Mouse (Mus musculus) heart, postnatal 0 days (tissue): ENCODE measurements around the gene D430041D05Rik. TPM values are rescaled to one million over a fixed set of nuclear protein-coding genes. Genes with fewer than 3 reads are reported as not detected.

Source experiments
- ATAC-seq: fragments of 200-750 bp; cut with Nextera tagmentation; 2 replicates; pipeline ENCODE4 v1.8.0; 2017; ENCODE audit warnings: low read depth, moderate number of reproducible peaks, moderate library complexity; ENCODE audit not compliant: insufficient read depth
- DNase-seq: peaks from one replicate; pipeline ENCODE4 v3.0.0-alpha.2; 2016; ENCODE audit warnings: low spot score
- H3K27ac ChIP-seq: fragments of 300-500 bp; sonication (generic); 2 replicates; pipeline ENCODE4 v1.5.1; 2014; ENCODE audit warnings: low read depth, mild to moderate bottlenecking
- H3K27me3 ChIP-seq: fragments of 300-500 bp; sonication (generic); 2 replicates; pipeline ENCODE4 v1.6.1; 2014; ENCODE audit warnings: low read length, mixed read lengths; ENCODE audit not compliant: control insufficient read depth, insufficient read depth
- H3K36me3 ChIP-seq: fragments of 300-500 bp; sonication (generic); replicated peaks from 2 replicates; pipeline ENCODE4 v1.6.1; 2014; ENCODE audit warnings: low read length, mixed read lengths; ENCODE audit not compliant: control insufficient read depth, insufficient read depth
- H3K4me1 ChIP-seq: fragments of 300-500 bp; sonication (generic); 2 replicates; pipeline ENCODE4 v1.6.1; 2014; ENCODE audit warnings: antibody characterized with exemption; ENCODE audit not compliant: control insufficient read depth, insufficient read depth
- H3K4me2 ChIP-seq: fragments of 300-500 bp; sonication (generic); 2 replicates; pipeline ENCODE4 v1.6.1; 2014; ENCODE audit warnings: low read depth, mild to moderate bottlenecking, low read length, moderate library complexity
- H3K4me3 ChIP-seq: fragments of 300-500 bp; sonication (generic); 2 replicates; pipeline ENCODE4 v1.5.1; 2014; ENCODE audit warnings: low read depth, low read length
- H3K9ac ChIP-seq: fragments of 300-500 bp; sonication (generic); replicated peaks from 2 replicates; pipeline ENCODE4 v1.6.1; 2014; ENCODE audit warnings: low read depth, low read length, mixed read lengths
- H3K9me3 ChIP-seq: fragments of 300-500 bp; sonication (generic); replicated peaks from 2 replicates; pipeline ENCODE4 v1.6.1; 2016; ENCODE audit warnings: low read length; ENCODE audit not compliant: control insufficient read depth
- CTCF ChIP-seq: IDR thresholded peaks from 2 replicates; pipeline ENCODE4 v1.5.1; 2016; ENCODE audit warnings: antibody characterized with exemption, control low read depth, low read depth
- EP300 ChIP-seq: IDR thresholded peaks from 2 replicates; pipeline ENCODE4 v1.6.1; 2016; ENCODE audit warnings: antibody characterized with exemption, low read depth
- WGBS: fragments of 180-500 bp; shearing (Covaris S2); extraction: QIAGEN DNeasy Blood & Tissue Kit; methylation state at CpG from one replicate; pipeline ENCODE4 v1.1.7; 2014; 5-methylcytosine and 5-hydroxymethylcytosine counted together
- polyA plus RNA-seq: library from polyadenylated mRNA; unstranded; fragments of >200 nt; fragmentation: Nextera tagmentation; extraction: Ambion mirVana; gene quantifications from 2 replicates; pipeline ENCODE4 v1.2.1, GENCODE M21; 2015
- total RNA-seq: library from RNA; depleted of rRNA; stranded (reverse); fragments of >200 nt; gene quantifications from 2 replicates; pipeline ENCODE4 v1.2.3, GENCODE M21; 2014; ENCODE audit warnings: low replicate concordance

Gene D430041D05Rik
- total and polyA plus RNA-seq, 2 experiments from 2014 or later, result 0.03 TPM; not detected in 1

- Histone ChIP-seq H3K4me3 (no peak overlapping the region), H3K9ac (no peak overlapping the region), H3K9me3 (no peaks in the 10 kb centered on the region), H3K27me3 (no peaks in the 10 kb centered on the region; the same call in 1 of the 2 replicates), H3K4me1 (no peaks in the 10 kb centered on the region), H3K4me2 (no peak overlapping the region), H3K27ac (no peak overlapping the region), H3K36me3 (no peaks in the 10 kb centered on the region)
- TF ChIP-seq EP300 (no peak), CTCF (no peak)
- ATAC-seq (no peak), DNase-seq (peak; percentile 18)
- WGBS, result 73% methylated on average over 18 of the region's 18 CpGs
Observed at GRCm38 (mm10) chr2:104260920-104261740, 149.7 kb downstream of the D430041D05Rik start.

GRCm38 (mm10) chr2:104256585-104256984 lies 154.2 kb downstream of the D430041D05Rik start:
- no peak for DNase-seq
- H3K4me2 ChIP-seq, result no peak overlapping the region
- ATAC-seq, result no peak
- H3K4me1 ChIP-seq, result no peaks in the 10 kb centered on the region
- no peak overlapping the region for H3K27ac ChIP-seq
- no peaks in the 10 kb centered on the region for H3K36me3 ChIP-seq
- H3K4me3 ChIP-seq, result no peak overlapping the region
- H3K9me3 ChIP-seq, result no peaks in the 10 kb centered on the region
- no peaks in the 10 kb centered on the region; the same call in 1 of the 2 replicates for H3K27me3 ChIP-seq
- no peak overlapping the region for H3K9ac ChIP-seq
- WGBS, result 62% methylated on average over 15 of the region's 15 CpGs
- TF ChIP-seq CTCF, result no peak
- TF ChIP-seq EP300, result no peak

GRCm38 (mm10) chr2:104254944-104255343 lies 155.9 kb downstream of the D430041D05Rik start:
- TF ChIP-seq CTCF (no peak), EP300 (no peak)
- H3K9ac ChIP-seq, result no peak overlapping the region
- no peak overlapping the region for H3K4me3 ChIP-seq
- DNase-seq, result no peak
- H3K4me2 ChIP-seq, result no peak overlapping the region
- no peaks in the 10 kb centered on the region for H3K36me3 ChIP-seq
- 81% methylated on average over 9 of the region's 9 CpGs for WGBS
- H3K27ac ChIP-seq, result no peak overlapping the region
- ATAC-seq, result no peak
- H3K4me1 ChIP-seq, result no peaks in the 10 kb centered on the region
- H3K27me3 ChIP-seq, result no peaks in the 10 kb centered on the region; the same call in 1 of the 2 replicates
- H3K9me3 ChIP-seq, result no peaks in the 10 kb centered on the region

GRCm38 (mm10) chr2:104253341-104253740 lies 157.5 kb downstream of the D430041D05Rik start:
- ATAC-seq (no peak), DNase-seq (no peak)
- Histone ChIP-seq H3K27me3 (no peaks in the 10 kb centered on the region; the same call in 1 of the 2 replicates), H3K27ac (no peak overlapping the region), H3K4me3 (no peak overlapping the region), H3K9ac (no peak overlapping the region), H3K4me2 (no peak overlapping the region), H3K4me1 (no peaks in the 10 kb centered on the region), H3K36me3 (no peaks in the 10 kb centered on the region), H3K9me3 (no peaks in the 10 kb centered on the region)
- WGBS, result 90% methylated on average over 4 of the region's 4 CpGs
- TF ChIP-seq CTCF, result no peak
- no peak for TF ChIP-seq EP300

GRCm38 (mm10) chr2:104251647-104252046 lies 159.2 kb downstream of the D430041D05Rik start:
- H3K4me2 ChIP-seq, result no peak overlapping the region
- H3K27ac ChIP-seq, result no peak overlapping the region
- no peaks in the 10 kb centered on the region for H3K36me3 ChIP-seq
- no peak overlapping the region for H3K4me3 ChIP-seq
- no peak overlapping the region for H3K9ac ChIP-seq
- H3K4me1 ChIP-seq, result no peaks in the 10 kb centered on the region
- H3K9me3 ChIP-seq, result no peaks in the 10 kb centered on the region
- ATAC-seq (no peak), DNase-seq (no peak)
- 46% methylated on average over 4 of the region's 4 CpGs for WGBS
- H3K27me3 ChIP-seq, result no peaks in the 10 kb centered on the region
- TF ChIP-seq CTCF (no peak), EP300 (no peak)

GRCm38 (mm10) chr2:104249856-104250255 lies 161.0 kb downstream of the D430041D05Rik start:
- ATAC-seq, result no peak

More at GRCm38 (mm10) chr2:104249856-104250255, 161.0 kb downstream of the D430041D05Rik start:
- Histone ChIP-seq H3K27me3 (no peaks in the 10 kb centered on the region), H3K9me3 (no peaks in the 10 kb centered on the region), H3K9ac (no peak overlapping the region), H3K4me1 (no peaks in the 10 kb centered on the region), H3K4me3 (no peak overlapping the region), H3K4me2 (no peak overlapping the region), H3K27ac (no peak overlapping the region), H3K36me3 (no peaks in the 10 kb centered on the region)
- WGBS, result 65% methylated on average over 2 of the region's 2 CpGs
- TF ChIP-seq CTCF (no peak), EP300 (no peak)
- no peak for DNase-seq
